Mouse (Mus musculus): Measurements from ENCODE around the gene Lrrc36.

GRCm38 (mm10) chr8:105442661-105443060 is 29.3 kb downstream of the Lrrc36 start:
- TF ChIP-seq POLR2A (IDR thresholded peaks at IDR 0.05; ENCODE audit: low read depth, low read length) (no peak), CTCF (IDR thresholded peaks at IDR 0.05; ENCODE audit: borderline replicate concordance, insufficient read depth, low read length) (no peak)
